Mouse (Mus musculus): ENCODE results near the gene Fkbp7. TPM values are rescaled to one million over a fixed set of nuclear protein-coding genes. Genes with fewer than 3 reads are reported as not detected.
"Not testable (repeated sequence)": the region's sequence is repeated elsewhere in the genome, so short reads cannot be mapped to it uniquely, and the experiment has no call there.

Fkbp7 gene
- polyA plus RNA-seq, 1 experiment from 2014 or later: 4.0 TPM

- Histone ChIP-seq H3K27ac (ENCODE audit: low read length) (no peak overlapping the region), H3K9me3 (replicated peaks; ENCODE audit: control insufficient read depth, low read length) (no peaks in the 10 kb centered on the region), H3K27me3 (ENCODE audit: control insufficient read depth, insufficient read depth, low read depth, low read length) (no peaks in the 10 kb centered on the region), H3K36me3 (ENCODE audit: control insufficient read depth, insufficient read depth) (peaks cover 3% of the 10 kb centered on the region; the same call in 1 of the 2 replicates), H3K4me1 (ENCODE audit: control insufficient read depth, low read depth, low read length) (no peaks in the 10 kb centered on the region), H3K9ac (ENCODE audit: low read depth, low read length) (no peak overlapping the region), H3K4me2 (ENCODE audit: low read depth, low read length) (no peak overlapping the region), H3K4me3 (ENCODE audit: low read depth, low read length) (no peak overlapping the region)
- WGBS (ENCODE audit: insufficient replicate concordance): 70% methylated on average over 12 of the region's 12 CpGs
- no peak for ATAC-seq (ENCODE audit: low read depth)
Measured at GRCm38 (mm10) chr2:76630293-76630692, 42.6 kb downstream of the Fkbp7 start.

GRCm38 (mm10) chr2:76622316-76622715 is 50.6 kb downstream of the Fkbp7 start:
- not testable (repeated sequence) for H3K4me1 ChIP-seq (ENCODE audit: control insufficient read depth, low read depth, low read length); H3K4me2 ChIP-seq (ENCODE audit: low read depth, low read length); H3K27ac ChIP-seq (ENCODE audit: low read length); H3K27me3 ChIP-seq (ENCODE audit: control insufficient read depth, insufficient read depth, low read depth, low read length); ATAC-seq (ENCODE audit: low read depth); H3K9me3 ChIP-seq (replicated peaks; ENCODE audit: control insufficient read depth, low read length); H3K36me3 ChIP-seq (ENCODE audit: control insufficient read depth, insufficient read depth); H3K9ac ChIP-seq (ENCODE audit: low read depth, low read length); H3K4me3 ChIP-seq (ENCODE audit: low read depth, low read length)
- 40% methylated on average over 2 of the region's 2 CpGs for WGBS (ENCODE audit: insufficient replicate concordance)

GRCm38 (mm10) chr2:76621724-76622123 is 51.2 kb downstream of the Fkbp7 start:
- H3K9me3 ChIP-seq (replicated peaks; ENCODE audit: control insufficient read depth, low read length): no peaks in the 10 kb centered on the region
- no peaks in the 10 kb centered on the region for H3K27me3 ChIP-seq (ENCODE audit: control insufficient read depth, insufficient read depth, low read depth, low read length)
- no peak for ATAC-seq (ENCODE audit: low read depth)
- H3K36me3 ChIP-seq (ENCODE audit: control insufficient read depth, insufficient read depth): no peaks in the 10 kb centered on the region
- H3K4me3 ChIP-seq (ENCODE audit: low read depth, low read length): no peak overlapping the region
- no peak overlapping the region for H3K27ac ChIP-seq (ENCODE audit: low read length)
- H3K9ac ChIP-seq (ENCODE audit: low read depth, low read length): no peak overlapping the region
- no peak overlapping the region for H3K4me2 ChIP-seq (ENCODE audit: low read depth, low read length)
- 54% methylated on average over 1 of the region's 1 CpGs for whole genome bisulfite sequencing (ENCODE audit: insufficient replicate concordance)
- H3K4me1 ChIP-seq (ENCODE audit: control insufficient read depth, low read depth, low read length): no peaks in the 10 kb centered on the region

- H3K9me3 ChIP-seq (replicated peaks; ENCODE audit: control insufficient read depth, low read length): no peaks in the 10 kb centered on the region
- no peaks in the 10 kb centered on the region for H3K36me3 ChIP-seq (ENCODE audit: control insufficient read depth, insufficient read depth)
- no peak overlapping the region for H3K9ac ChIP-seq (ENCODE audit: low read depth, low read length)
- H3K27me3 ChIP-seq (ENCODE audit: control insufficient read depth, insufficient read depth, low read depth, low read length): no peaks in the 10 kb centered on the region
- H3K4me1 ChIP-seq (ENCODE audit: control insufficient read depth, low read depth, low read length): no peaks in the 10 kb centered on the region
- 49% methylated on average over 5 of the region's 5 CpGs for WGBS (ENCODE audit: insufficient replicate concordance)
- no peak overlapping the region for H3K4me3 ChIP-seq (ENCODE audit: low read depth, low read length)
- no peak overlapping the region for H3K4me2 ChIP-seq (ENCODE audit: low read depth, low read length)
- H3K27ac ChIP-seq (ENCODE audit: low read length): no peak overlapping the region
- no peak for ATAC-seq (ENCODE audit: low read depth)
Measured at GRCm38 (mm10) chr2:76620188-76620587, 52.7 kb downstream of the Fkbp7 start.

- no peak for ATAC-seq (ENCODE audit: low read depth)
- Histone ChIP-seq H3K36me3 (ENCODE audit: control insufficient read depth, insufficient read depth) (no peaks in the 10 kb centered on the region), H3K4me3 (ENCODE audit: low read depth, low read length) (no peak overlapping the region), H3K9ac (ENCODE audit: low read depth, low read length) (no peak overlapping the region), H3K9me3 (replicated peaks; ENCODE audit: control insufficient read depth, low read length) (no peaks in the 10 kb centered on the region), H3K27me3 (ENCODE audit: control insufficient read depth, insufficient read depth, low read depth, low read length) (no peaks in the 10 kb centered on the region), H3K4me1 (ENCODE audit: control insufficient read depth, low read depth, low read length) (no peaks in the 10 kb centered on the region), H3K4me2 (ENCODE audit: low read depth, low read length) (no peak overlapping the region), H3K27ac (ENCODE audit: low read length) (no peak overlapping the region)
- 17% methylated on average over 1 of the region's 1 CpGs for WGBS (ENCODE audit: insufficient replicate concordance)
Measured at GRCm38 (mm10) chr2:76618078-76618477, 54.8 kb downstream of the Fkbp7 start.

Other genes with a start within 250 kb of the Fkbp7 start
- gene Prkra, start 25.1 kb downstream of the Fkbp7 start, polyA plus RNA-seq (2015; fragmentation: Nextera tagmentation; extraction: Ambion mirVana): 5.7 and 6.9 TPM in 2 replicates
- gene Pjvk, start 24.6 kb downstream of the Fkbp7 start, polyA plus RNA-seq (2015; fragmentation: Nextera tagmentation; extraction: Ambion mirVana): 0.07 TPM in 1 of 2 replicates, not detected in the other
- gene Plekha3, start 2.2 kb upstream of the Fkbp7 start, polyA plus RNA-seq (2015; fragmentation: Nextera tagmentation; extraction: Ambion mirVana): 0.54 and 0.81 TPM in 2 replicates

All from liver, embryonic 16.5 days (tissue).